Mouse (Mus musculus) bone marrow, adult 2 months (tissue): ENCODE data around the gene Tnfsfm13.

Source experiments
- CTCF ChIP-seq: fragments of 200-500 bp; IDR thresholded peaks from 2 replicates; pipeline ENCODE4 v1.5.1; 2011; ENCODE audit warnings: low read length, control low read depth; ENCODE audit not compliant: control insufficient read depth, insufficient read depth
- POLR2A ChIP-seq: fragments of 200-500 bp; IDR thresholded peaks from 2 replicates; pipeline ENCODE4 v1.6.1; 2011; ENCODE audit warnings: low read depth, mild to moderate bottlenecking, control low read depth, low read length, borderline replicate concordance; ENCODE audit not compliant: control insufficient read depth

GRCm38 (mm10) chr11:69716953-69717352, 21.1 kb upstream of the Tnfsfm13 start:
- TF ChIP-seq CTCF = no peak
- no peak for TF ChIP-seq POLR2A
